Mouse (Mus musculus): ENCODE measurements around the gene Bcas2. TPM values are rescaled to one million over a fixed set of nuclear protein-coding genes. Genes with fewer than 3 reads are reported as not detected.
A peak's percentile ranks its signal among the peaks of the same experiment; 100 is the strongest.

The Bcas2 gene
- 186 and 192 TPM in 2 replicates for polyA plus RNA-seq (2011; ENCODE audit: insufficient read depth, insufficient read length, low read depth, missing spikeins)

GRCm38 (mm10) chr3:103171505-103172267 is at the start of gene Bcas2:
Gene Bcas2 (plus strand): TSS chr3:103171655.
- peak within 1 kb of the TSS; percentile 87 for H3K4me3 ChIP-seq (ENCODE audit: low read depth, low read length)
- TF ChIP-seq POLR2A (IDR thresholded peaks at IDR 0.05; ENCODE audit: insufficient read depth, low read length) (peak; percentile 96), EP300 (IDR thresholded peaks at IDR 0.05; ENCODE audit: insufficient read depth, low read depth, low read length) (peak; percentile 63; the same call in 1 of the 2 replicates), CTCF (IDR thresholded peaks at IDR 0.05; ENCODE audit: low read depth, low read length) (no peak)
- peaks cover 39% of the 10 kb centered on the region for H3K36me3 ChIP-seq (ENCODE audit: control insufficient read depth, insufficient read depth, low read length, poor library complexity, severe bottlenecking)
- H3K4me1 ChIP-seq (ENCODE audit: control insufficient read depth, insufficient read depth, low read length), result no peaks in the 10 kb centered on the region
- H3K27me3 ChIP-seq (ENCODE audit: control insufficient read depth, insufficient read depth, low read length, poor library complexity, severe bottlenecking), result no peaks in the 10 kb centered on the region
- peak within 1 kb of the TSS; percentile 15; the same call in 1 of the 2 replicates for H3K27ac ChIP-seq (ENCODE audit: insufficient read depth, low read length)
- H3K9ac ChIP-seq (ENCODE audit: low read depth, poor library complexity, severe bottlenecking), result peak within 1 kb of the TSS; percentile 74
- H3K9me3 ChIP-seq (replicated peaks; ENCODE audit: control insufficient read depth, insufficient read depth, low read length, poor library complexity, severe bottlenecking), result no peaks in the 10 kb centered on the region

- peaks cover 2% of the 10 kb centered on the region for H3K4me1 ChIP-seq (ENCODE audit: control insufficient read depth, insufficient read depth, low read length)
- TF ChIP-seq EP300 (IDR thresholded peaks at IDR 0.05; ENCODE audit: insufficient read depth, low read depth, low read length) (no peak), POLR2A (IDR thresholded peaks at IDR 0.05; ENCODE audit: insufficient read depth, low read length) (no peak), CTCF (IDR thresholded peaks at IDR 0.05; ENCODE audit: low read depth, low read length) (no peak)
These were observed 47.8 kb upstream of the Bcas2 start for GRCm38 (mm10) chr3:103123636-103124035.

GRCm38 (mm10) chr3:103126138-103126537 is 45.3 kb upstream of the Bcas2 start:
- H3K27me3 ChIP-seq (ENCODE audit: control insufficient read depth, insufficient read depth, low read length, poor library complexity, severe bottlenecking), result no peaks in the 10 kb centered on the region
- no peaks in the 10 kb centered on the region for H3K9me3 ChIP-seq (replicated peaks; ENCODE audit: control insufficient read depth, insufficient read depth, low read length, poor library complexity, severe bottlenecking)
- H3K9ac ChIP-seq (ENCODE audit: low read depth, poor library complexity, severe bottlenecking), result no peak overlapping the region
- TF ChIP-seq POLR2A (IDR thresholded peaks at IDR 0.05; ENCODE audit: insufficient read depth, low read length) (no peak), EP300 (IDR thresholded peaks at IDR 0.05; ENCODE audit: insufficient read depth, low read depth, low read length) (no peak), CTCF (IDR thresholded peaks at IDR 0.05; ENCODE audit: low read depth, low read length) (peak; percentile 7)
- peaks cover 5% of the 10 kb centered on the region for H3K4me1 ChIP-seq (ENCODE audit: control insufficient read depth, insufficient read depth, low read length)
- no peaks in the 10 kb centered on the region for H3K36me3 ChIP-seq (ENCODE audit: control insufficient read depth, insufficient read depth, low read length, poor library complexity, severe bottlenecking)
- peak overlapping the region; percentile 91; the same call in 1 of the 2 replicates for H3K27ac ChIP-seq (ENCODE audit: insufficient read depth, low read length)
- H3K4me3 ChIP-seq (ENCODE audit: low read depth, low read length), result no peak overlapping the region

More at GRCm38 (mm10) chr3:103123636-103124035, 47.8 kb upstream of the Bcas2 start:
- no peak overlapping the region for H3K4me3 ChIP-seq (ENCODE audit: low read depth, low read length)
- H3K36me3 ChIP-seq (ENCODE audit: control insufficient read depth, insufficient read depth, low read length, poor library complexity, severe bottlenecking), result no peaks in the 10 kb centered on the region
- 0 out of 2 replicates have a peak overlapping the region, but pooled peaks have one; percentile 21 for H3K9ac ChIP-seq (ENCODE audit: low read depth, poor library complexity, severe bottlenecking)
- H3K9me3 ChIP-seq (replicated peaks; ENCODE audit: control insufficient read depth, insufficient read depth, low read length, poor library complexity, severe bottlenecking), result no peaks in the 10 kb centered on the region
- H3K27me3 ChIP-seq (ENCODE audit: control insufficient read depth, insufficient read depth, low read length, poor library complexity, severe bottlenecking), result no peaks in the 10 kb centered on the region
- no peak overlapping the region for H3K27ac ChIP-seq (ENCODE audit: insufficient read depth, low read length)

- Histone ChIP-seq H3K9me3 (replicated peaks; ENCODE audit: control insufficient read depth, insufficient read depth, low read length, poor library complexity, severe bottlenecking) (no peaks in the 10 kb centered on the region), H3K27ac (ENCODE audit: insufficient read depth, low read length) (peak overlapping the region; percentile 91), H3K9ac (ENCODE audit: low read depth, poor library complexity, severe bottlenecking) (no peak overlapping the region), H3K4me1 (ENCODE audit: control insufficient read depth, insufficient read depth, low read length) (peaks cover 5% of the 10 kb centered on the region), H3K36me3 (ENCODE audit: control insufficient read depth, insufficient read depth, low read length, poor library complexity, severe bottlenecking) (peaks cover 9% of the 10 kb centered on the region), H3K27me3 (ENCODE audit: control insufficient read depth, insufficient read depth, low read length, poor library complexity, severe bottlenecking) (no peaks in the 10 kb centered on the region), H3K4me3 (ENCODE audit: low read depth, low read length) (no peak overlapping the region)
- TF ChIP-seq EP300 (IDR thresholded peaks at IDR 0.05; ENCODE audit: insufficient read depth, low read depth, low read length), result 0 out of 2 replicates have a peak, but pooled peaks have one; percentile 53
- no peak for TF ChIP-seq POLR2A (IDR thresholded peaks at IDR 0.05; ENCODE audit: insufficient read depth, low read length)
- no peak for TF ChIP-seq CTCF (IDR thresholded peaks at IDR 0.05; ENCODE audit: low read depth, low read length)
These were observed 44.3 kb upstream of the Bcas2 start for GRCm38 (mm10) chr3:103127177-103127576.

GRCm38 (mm10) chr3:103127721-103128120 is 43.7 kb upstream of the Bcas2 start:
- no peaks in the 10 kb centered on the region for H3K27me3 ChIP-seq (ENCODE audit: control insufficient read depth, insufficient read depth, low read length, poor library complexity, severe bottlenecking)
- H3K4me3 ChIP-seq (ENCODE audit: low read depth, low read length), result peak overlapping the region; percentile 17
- no peaks in the 10 kb centered on the region for H3K9me3 ChIP-seq (replicated peaks; ENCODE audit: control insufficient read depth, insufficient read depth, low read length, poor library complexity, severe bottlenecking)
- peaks cover 14% of the 10 kb centered on the region for H3K36me3 ChIP-seq (ENCODE audit: control insufficient read depth, insufficient read depth, low read length, poor library complexity, severe bottlenecking)
- no peak overlapping the region for H3K9ac ChIP-seq (ENCODE audit: low read depth, poor library complexity, severe bottlenecking)
- H3K4me1 ChIP-seq (ENCODE audit: control insufficient read depth, insufficient read depth, low read length), result peaks cover 5% of the 10 kb centered on the region
- TF ChIP-seq EP300 (IDR thresholded peaks at IDR 0.05; ENCODE audit: insufficient read depth, low read depth, low read length) (0 out of 2 replicates have a peak, but pooled peaks have one; percentile 30), POLR2A (IDR thresholded peaks at IDR 0.05; ENCODE audit: insufficient read depth, low read length) (no peak), CTCF (IDR thresholded peaks at IDR 0.05; ENCODE audit: low read depth, low read length) (no peak)
- H3K27ac ChIP-seq (ENCODE audit: insufficient read depth, low read length), result peak overlapping the region; percentile 91

- Histone ChIP-seq H3K27me3 (ENCODE audit: control insufficient read depth, insufficient read depth, low read length, poor library complexity, severe bottlenecking) (no peaks in the 10 kb centered on the region), H3K27ac (ENCODE audit: insufficient read depth, low read length) (peak overlapping the region; percentile 91), H3K4me1 (ENCODE audit: control insufficient read depth, insufficient read depth, low read length) (peaks cover 5% of the 10 kb centered on the region), H3K9ac (ENCODE audit: low read depth, poor library complexity, severe bottlenecking) (peak overlapping the region; percentile 42; the same call in 1 of the 2 replicates), H3K36me3 (ENCODE audit: control insufficient read depth, insufficient read depth, low read length, poor library complexity, severe bottlenecking) (peaks cover 19% of the 10 kb centered on the region), H3K4me3 (ENCODE audit: low read depth, low read length) (no peak overlapping the region; the same call in 1 of the 2 replicates), H3K9me3 (replicated peaks; ENCODE audit: control insufficient read depth, insufficient read depth, low read length, poor library complexity, severe bottlenecking) (no peaks in the 10 kb centered on the region)
- TF ChIP-seq EP300 (IDR thresholded peaks at IDR 0.05; ENCODE audit: insufficient read depth, low read depth, low read length), result peak; percentile 69; the same call in 1 of the 2 replicates
- TF ChIP-seq CTCF (IDR thresholded peaks at IDR 0.05; ENCODE audit: low read depth, low read length), result no peak
These were observed 43.2 kb upstream of the Bcas2 start for GRCm38 (mm10) chr3:103128251-103128650.

Data from ES-Bruce4 (cell line).